Mouse (Mus musculus) granulocyte monocyte progenitor cell, adult 5-6 weeks (primary cell): ENCODE results near the gene Catsperd. TPM values are rescaled to one million over a fixed set of nuclear protein-coding genes. Genes with fewer than 3 reads are reported as not detected.
A peak's percentile ranks its signal among the peaks of the same experiment; 100 is the strongest.
"Not testable (repeated sequence)": the region's sequence is repeated elsewhere in the genome, so short reads cannot be mapped to it uniquely, and the experiment has no call there.

ENCODE experiments used
- ATAC-seq: replicated peaks from 2 replicates; pipeline ENCODE4 v1.8.0; 2016; ENCODE audit warnings: mild to moderate bottlenecking, moderate TSS enrichment, inconsistent platforms; ENCODE audit not compliant: poor library complexity, severe bottlenecking
- total RNA-seq, 2 experiments: library from RNA; stranded (forward) in 1 of 2; stranded (reverse) in 1 of 2; fragments of 200-712, 200-1000 nt in 1 of 2; fragments of >200 nt in 1 of 2; fragmentation: Nextera tagmentation in 1 of 2; gene quantifications; 2 replicates each; pipeline ENCODE4 v1.2.3; 2014 to 2017

The Catsperd gene
- total RNA-seq, 2 experiments from 2014 or later, result 0.77 TPM; not detected in 1

DNA sequence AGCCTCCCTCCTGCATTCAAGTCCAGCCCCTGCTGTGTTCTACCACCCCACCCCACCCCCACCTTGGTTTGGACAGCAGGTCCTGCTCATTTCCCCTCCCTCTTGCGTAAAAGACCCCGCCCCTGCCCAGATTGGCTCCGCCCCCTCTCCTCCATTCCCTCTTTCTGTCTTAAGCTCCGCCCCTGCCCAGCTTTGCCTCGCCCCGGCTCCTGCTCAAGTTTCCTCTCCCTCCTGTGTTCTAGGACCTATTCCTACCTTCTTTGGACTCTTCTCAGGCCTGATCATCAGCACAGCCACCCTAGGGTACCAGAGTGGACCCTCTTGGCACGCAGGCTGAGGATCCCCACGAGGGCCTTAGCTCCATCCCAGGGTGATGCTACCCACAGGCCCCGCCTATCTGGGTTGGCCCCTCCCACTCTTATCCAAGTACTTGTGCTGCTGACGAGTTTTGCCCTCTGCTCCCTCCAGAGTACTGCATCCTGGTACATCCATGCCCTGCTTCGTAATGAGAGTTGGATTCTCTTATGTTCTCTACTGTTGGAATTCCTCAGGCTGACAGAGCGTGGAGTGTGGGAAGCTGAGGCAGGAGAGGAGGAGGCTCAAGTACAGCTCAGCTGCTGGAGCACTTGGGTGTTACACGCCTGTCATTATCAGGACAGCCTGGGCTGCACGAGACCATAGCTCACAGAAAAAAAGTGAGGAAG, 15.9 kb upstream of the Catsperd start:
- ATAC-seq, result peak; percentile 24

DNA sequence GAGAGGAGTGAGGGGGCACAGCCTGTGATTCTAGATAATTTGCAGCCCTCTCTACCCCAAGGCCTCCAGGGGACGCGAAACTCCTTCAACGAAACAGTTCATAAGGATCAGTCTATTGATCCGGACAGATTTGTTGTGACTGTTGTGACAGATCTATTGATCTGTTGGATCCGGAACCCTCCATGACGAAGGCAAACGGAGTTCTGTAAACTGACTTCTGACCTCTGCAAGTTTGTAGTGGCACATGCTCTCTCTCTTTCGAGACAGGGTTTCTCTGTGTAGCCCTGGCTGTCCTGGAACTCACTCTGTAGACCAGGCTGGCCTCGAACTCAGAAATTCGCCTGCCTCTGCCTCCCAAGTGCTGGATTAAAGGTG, 15.4 kb upstream of the Catsperd start:
- ATAC-seq, result not testable (repeated sequence)

DNA sequence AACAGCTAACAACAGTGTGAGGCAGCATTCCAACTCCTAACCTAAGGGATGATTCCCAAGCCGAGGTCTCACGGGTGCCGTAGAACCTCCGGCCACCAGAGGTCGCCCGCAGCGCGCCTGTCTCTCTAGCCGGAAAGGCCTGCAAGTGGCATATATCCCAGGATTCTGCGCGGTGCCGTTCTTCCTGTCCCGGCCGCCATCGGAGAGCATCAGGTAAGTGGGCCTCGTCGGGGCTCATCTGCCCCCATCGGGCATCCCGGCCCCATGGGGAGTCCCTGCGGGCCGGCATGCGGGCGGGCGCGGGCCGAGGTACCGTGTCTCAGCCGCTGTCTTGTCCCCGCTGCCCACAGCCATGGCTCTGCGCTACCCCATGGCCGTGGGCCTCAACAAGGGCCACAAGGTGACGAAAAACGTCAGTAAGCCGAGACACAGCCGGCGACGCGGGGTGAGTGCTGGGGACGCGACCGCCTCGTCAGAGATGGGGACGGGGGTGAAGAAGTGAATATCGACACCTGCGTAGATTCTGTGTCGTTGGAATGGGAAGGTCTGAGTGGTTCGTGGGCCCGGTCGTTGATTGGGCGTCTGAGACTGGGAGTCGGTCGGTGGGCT, 14.6 kb upstream of the Catsperd start, which contains the start of gene Rpl36:
Gene Rpl36, plus strand, starts transcription at position 181 of the 609 bp plus-strand sequence.
- peak; percentile 55 for ATAC-seq

DNA sequence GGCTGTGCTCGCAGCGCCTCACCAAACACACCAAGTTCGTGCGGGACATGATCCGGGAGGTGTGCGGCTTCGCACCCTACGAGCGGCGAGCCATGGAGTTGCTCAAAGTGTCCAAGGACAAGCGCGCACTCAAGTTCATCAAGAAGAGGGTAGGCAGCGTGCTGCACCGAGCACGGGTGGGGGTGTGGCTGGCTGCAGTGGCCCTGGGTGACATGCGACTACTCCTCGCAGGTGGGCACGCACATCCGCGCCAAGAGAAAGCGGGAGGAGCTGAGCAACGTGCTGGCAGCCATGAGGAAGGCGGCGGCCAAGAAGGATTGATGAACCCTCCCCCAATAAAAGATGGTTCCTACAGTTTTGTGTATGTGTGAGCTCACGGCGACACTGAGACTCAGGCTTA, 14.1 kb upstream of the Catsperd start:
- not testable (repeated sequence) for ATAC-seq

DNA sequence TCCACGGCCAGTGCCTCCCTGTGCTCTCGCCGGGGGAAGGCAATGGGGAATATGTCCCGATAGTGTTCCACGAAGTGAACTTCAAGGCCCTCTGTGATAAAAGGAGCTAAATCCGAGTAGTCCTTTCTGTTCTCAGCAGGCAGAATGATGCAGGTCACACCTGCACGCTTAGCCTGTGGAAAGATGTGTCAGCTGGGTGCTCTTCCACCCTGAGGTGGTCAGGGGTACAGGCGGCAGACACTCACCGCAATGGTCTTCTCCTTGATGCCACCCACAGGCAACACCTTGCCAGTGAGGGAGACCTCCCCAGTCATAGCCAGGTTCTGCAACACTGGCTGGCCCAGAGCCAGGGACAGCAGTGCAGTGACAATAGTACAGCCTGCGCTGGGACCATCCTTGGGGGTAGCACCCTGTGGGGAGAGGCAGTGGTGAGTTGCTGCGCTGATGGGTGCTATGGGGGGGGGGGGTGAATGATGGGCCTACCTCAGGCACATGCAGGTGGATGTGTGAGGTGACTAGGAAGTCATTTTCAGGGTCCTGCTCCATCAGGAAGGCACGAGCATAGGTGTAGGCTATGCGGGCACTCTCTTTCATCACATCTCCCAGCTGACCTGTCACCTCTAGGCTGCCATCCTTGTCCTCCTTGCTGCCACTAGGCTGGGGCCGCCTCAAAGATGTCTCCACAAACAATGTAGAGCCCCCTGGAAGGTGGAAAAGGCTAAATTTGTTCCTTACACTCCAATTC, 13.4 kb upstream of the Catsperd start:
- no peak for ATAC-seq

DNA sequence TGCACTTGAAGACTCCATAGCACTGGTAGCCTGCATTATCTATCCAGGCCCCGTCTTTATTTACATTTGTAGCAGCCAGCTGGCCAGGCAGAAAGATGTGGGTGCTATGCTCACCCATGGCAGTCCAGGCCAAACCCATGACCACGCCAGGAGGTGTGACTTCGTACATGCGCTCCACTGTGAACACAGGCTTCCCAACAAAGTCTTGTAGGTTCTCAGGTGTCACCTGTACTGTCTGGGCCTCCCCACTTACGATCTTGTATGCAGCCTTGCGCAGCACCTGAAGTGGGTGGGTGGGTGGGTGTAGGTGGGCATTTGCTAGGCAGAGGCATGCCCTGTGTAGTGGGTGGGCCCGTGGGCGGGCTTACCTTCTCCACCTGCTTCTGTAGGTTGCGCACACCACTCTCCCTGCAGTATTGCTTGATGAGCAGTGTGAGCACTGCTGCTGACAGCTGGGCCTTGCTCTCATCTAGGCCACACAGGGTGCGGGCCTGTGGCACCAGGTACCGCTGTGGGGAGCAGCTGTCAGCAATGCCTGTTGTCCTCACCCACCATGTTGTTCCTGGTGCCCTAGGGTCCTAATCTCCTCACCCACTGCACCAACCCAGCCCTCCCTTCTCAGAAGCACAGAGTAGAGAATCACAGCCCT, 12.7 kb upstream of the Catsperd start:
- ATAC-seq, result no peak

DNA sequence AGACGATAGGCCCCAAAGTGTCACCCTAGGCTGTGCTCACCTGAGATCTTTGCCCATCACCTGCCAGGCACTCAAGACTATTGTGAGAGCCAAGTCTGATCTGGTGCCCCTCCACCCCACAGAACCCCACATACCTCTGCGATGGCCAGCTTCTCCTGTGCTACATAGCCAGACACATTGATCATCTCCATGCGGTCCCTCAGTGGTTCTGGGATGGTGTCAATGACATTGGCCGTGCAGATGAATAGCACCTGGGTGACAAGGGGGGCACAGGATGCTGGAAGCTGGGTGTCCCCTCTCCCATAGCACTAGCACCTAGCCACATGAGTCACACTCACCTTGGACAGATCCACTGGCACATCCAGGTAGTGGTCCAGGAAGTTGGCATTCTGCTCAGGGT, 12.2 kb upstream of the Catsperd start:
- ATAC-seq, result no peak

DNA sequence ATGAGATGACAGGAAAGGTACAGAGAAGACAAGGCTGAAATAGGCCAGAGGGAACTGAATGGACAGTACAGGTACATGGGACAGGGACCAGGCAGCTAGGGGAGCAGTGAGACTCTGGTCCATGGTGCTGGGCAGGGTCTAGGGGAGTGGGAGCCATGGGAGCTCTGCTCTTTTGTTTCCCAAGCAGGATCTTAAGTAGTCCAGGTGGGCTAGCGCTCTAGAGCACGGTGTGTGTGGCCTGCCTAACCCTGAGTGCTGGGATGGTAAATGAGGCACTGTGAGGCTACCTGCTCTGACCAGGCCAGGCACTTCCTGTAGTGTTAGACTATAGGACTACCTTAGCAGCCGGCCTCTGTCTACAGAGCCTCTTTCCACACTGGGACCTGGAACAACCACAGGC, 11.2 kb upstream of the Catsperd start:
- ATAC-seq, result no peak

DNA sequence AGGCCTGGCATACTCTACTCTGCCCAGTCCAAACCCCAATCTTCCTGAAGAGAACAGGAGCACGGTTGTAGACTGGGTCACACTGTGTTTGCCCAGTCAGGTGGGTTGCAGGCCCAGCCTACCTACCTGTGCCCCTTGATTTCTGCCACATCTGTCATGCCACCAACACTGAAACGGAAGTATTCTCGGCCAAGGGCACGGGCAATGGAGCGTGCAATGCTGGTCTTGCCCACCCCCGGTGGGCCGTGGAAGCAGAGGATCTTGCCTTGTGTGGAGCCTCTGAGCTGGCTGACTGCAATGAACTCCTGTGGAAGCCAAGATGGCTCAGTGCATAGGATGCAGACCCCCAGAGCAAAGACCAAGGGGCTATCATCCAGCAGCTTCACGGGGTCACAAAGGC, 10.3 kb upstream of the Catsperd start:
- no peak for ATAC-seq

DNA sequence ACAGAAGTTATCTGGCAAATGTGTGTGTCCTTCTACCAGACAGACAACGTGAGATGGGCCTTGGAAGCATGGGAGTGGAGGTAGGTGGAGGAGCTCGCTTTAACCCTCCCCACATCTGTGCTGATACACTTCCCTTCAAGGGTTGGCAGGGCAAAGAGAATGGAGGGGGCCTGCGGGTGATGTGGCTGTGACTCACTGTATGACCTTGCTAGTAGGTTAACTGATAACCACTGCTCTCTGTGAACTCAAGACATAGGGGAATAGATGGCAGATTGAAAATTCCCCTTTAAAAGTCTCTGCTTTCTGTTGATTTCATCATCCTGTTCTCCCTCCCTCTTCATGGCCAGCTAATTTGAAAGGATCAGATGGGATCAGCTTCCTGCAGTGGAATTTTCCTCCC, 2.4 kb upstream of the Catsperd start:
- no peak for ATAC-seq

DNA sequence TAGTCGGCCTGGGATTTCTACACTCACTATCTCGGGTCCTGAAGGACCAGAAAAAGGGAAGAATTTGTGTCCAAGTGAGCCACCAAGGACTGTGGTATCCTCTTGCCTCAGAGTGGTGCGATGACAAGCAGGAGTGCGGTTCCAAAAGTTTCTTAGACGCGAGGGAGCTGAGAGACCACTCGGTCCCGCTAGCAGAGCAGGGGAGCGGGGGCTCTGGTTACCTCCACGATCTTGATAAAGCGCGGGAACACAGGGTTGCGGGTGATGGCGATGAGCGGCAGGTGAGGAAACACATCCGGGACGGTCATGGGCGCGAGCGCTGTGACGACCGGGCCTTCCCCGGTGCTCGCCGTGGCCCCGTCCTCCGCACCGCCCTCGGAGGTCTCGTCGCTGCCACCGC, 1.7 kb upstream of the Catsperd start:
- peak; percentile 38 for ATAC-seq

DNA sequence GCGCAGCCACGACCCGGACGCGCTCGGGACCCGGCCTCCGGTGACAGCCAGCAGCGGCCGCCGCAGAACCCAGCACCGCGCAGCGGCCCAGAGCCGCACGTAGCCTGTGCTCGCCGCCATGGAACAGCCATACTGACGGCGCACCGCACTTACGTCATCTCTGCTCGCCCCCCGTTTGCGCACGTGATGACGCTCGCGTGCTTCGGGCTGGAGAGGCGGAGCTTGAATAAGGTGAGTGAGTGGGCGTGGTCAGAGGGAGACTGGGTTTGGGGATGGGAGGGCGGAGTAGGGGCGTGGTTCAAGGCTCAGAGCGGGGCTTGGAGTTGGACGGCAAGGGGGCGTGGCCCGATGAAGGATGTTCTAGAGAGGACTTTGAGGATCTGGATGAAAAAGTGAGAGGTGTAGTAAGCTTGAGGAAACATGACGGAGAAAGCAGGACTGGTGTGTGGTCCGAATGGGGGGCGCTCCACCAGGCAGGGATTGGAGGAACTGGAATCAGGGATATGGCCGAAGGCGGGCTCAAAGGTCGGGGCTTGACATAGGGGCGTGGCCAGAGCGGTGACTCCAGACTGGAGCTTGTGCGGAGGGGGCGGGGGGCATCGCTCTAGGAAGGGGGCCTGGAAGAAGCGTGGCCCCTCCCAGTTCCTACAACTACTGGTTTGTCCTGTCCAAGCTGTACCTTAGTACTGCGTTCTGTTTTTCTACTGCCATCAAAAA, 1.0 kb upstream of the Catsperd start, which contains the start of gene Lonp1:
Gene Lonp1, minus strand, starts transcription at position 134 of the 717 bp plus-strand sequence.
- peak; percentile 81 for ATAC-seq

DNA sequence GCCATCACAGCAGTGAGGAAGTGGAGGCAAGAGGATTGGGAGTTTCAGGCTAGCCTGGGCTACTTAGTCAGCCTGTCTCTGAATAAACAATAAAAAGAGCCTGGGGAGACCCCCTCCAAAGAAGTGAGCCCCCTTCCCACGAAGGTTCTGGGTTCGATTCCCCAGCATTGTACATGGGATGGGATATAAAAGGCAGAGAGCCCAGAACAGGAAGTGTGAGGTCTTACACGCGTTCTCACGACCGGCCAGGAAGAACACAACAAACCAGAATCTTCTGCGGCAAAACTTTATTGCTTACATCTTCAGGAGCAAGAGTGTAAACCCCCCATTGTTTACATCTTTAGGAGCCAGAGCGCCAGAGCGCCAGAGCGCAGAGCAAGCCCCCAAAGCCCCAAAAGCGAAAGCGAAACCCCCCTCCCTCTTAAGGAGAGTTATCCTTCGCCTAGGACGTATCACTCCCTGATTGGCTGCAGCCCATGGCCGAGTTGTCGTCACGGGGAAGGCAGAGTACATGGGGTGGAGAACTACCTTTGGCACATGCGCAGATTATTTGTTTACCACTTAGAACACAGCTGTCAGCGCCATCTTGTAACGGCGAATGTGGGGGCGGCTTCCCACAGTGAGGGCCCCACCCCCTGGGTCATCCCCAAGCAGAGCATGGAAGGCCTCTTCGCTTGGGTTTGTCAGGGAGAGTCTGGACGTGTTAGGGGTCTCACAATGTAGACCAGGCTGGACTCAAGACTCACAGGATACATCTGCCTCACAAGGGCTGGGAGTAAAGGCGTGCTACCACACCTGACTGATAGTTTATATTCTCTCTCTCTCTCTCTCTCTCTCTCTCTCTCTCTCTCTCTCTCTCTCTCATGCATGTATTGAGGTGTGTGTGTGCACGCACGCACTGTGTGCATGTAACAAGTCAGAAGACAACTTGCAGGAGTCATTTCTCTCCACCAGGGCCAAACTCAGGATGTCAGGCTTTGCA, 2.1 kb downstream of the Catsperd start:
- ATAC-seq, result not testable (repeated sequence)

DNA sequence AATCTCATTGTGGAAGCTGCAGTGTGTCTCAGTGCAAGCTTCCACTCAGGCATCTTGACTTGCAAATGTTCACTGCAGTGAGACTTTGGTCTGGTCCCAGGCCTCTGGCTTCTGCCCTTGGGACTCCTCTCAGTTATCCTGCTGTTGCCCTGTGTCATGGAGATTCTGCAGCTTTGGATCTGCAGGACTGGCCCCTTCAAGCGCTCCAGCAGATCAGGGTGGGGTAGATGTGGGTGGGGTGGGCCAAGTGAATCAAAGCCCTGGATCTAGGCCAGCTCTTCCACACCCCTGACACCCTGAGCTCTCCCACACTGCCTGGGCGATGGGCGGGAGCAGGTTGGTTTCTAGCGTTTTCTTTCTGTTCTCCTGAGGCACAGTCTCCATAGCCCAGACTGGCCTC, 3.9 kb downstream of the Catsperd start:
- no peak for ATAC-seq

DNA sequence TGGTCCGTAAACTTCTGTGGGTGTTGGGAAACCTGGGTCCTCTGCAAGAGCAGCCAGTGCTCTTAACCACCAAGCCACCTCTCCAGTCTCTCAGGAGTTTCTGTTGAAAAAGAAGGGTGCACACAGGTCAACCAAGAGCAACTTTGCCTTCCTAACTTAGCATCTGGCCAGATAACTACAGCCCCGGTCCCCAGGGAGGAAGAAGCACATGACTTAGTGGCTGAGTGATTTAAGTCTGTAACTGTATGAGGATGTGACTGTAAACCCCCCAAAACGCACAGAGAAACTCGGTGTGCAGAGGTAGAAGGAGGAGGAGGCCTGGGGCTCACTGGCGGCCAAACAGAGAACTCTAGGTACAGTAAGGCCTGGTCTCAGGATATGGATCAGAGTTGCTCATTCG, 6.1 kb downstream of the Catsperd start:
- no peak for ATAC-seq

DNA sequence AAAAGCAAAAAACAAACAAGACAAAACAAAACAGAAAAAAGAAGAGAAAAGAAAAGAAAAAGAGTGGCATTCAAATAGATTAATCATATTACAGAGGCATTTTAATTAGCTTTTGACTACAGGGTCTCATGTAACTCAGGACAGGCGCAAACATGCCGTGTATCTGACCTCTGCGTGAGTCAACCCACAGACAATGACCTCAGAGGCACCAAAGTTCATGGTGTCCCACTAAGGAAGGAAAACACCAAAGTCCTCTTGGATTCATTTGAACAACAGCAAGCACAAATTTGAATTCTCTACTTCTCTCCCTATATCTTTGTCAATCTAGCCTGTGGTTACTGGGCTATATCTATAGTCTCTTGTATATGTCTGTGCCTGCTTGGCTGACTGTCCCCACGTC, 15.3 kb downstream of the Catsperd start:
- ATAC-seq, result no peak

DNA sequence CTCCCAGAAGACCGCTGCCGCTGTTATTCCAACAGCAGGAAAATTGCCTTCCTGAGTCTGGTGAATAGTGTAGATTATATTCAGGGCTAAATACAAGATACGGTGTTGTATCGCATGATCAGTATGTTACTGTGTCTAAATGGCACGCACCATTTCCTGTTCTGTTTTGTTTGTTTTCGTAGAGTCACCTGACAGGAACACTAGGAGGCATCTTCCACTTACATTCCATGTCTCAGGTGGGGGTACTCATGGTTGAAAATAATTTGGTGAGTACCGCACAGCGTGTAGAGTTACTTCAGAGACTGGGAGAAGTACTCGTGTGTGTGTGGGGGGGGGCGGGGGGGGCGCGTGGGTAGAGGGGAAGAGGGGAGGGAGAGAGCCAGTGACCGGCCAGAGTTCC, 19.6 kb downstream of the Catsperd start:
- no peak for ATAC-seq

DNA sequence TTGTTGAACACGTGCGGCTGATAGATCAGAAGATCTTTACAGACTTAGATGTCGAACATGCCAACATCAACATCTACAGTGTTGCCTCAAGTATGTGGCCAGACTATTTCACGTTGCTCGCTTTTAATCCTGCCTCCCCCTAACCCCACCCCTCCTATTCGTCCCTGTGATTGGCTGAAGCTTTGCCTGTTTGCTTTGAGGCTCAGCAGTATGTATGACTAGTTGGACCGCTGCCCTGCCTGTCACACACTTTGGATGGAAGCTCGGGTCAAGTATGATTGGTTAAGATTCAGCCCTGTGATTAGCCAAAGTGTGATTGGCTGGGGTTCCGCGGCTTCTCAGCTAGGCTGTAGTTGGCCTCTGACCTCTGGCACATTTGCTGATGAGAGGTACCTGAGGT, 23.9 kb downstream of the Catsperd start:
- no peak for ATAC-seq

DNA sequence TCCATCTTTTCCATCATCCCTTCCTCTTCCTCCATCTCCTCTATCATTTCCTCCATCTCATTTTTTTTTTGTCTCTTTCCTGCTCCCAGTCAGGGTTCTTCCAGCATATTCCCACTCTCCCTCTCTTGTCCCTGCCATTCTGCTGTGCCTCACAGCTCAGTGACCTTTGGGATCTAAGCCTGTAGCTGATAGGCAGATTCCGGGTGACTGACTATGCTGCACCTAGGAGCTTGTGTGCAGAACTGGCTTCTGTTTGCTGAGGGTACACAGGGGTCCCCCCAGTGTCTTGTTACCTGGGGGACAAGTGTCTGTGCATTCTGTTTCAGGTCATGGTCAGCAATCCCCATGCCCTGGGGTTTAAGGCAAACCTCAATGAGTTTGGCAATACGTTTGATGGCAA, 26.8 kb downstream of the Catsperd start:
- no peak for ATAC-seq
